Mouse (Mus musculus): ENCODE measurements around the gene Mogs.

DNA sequence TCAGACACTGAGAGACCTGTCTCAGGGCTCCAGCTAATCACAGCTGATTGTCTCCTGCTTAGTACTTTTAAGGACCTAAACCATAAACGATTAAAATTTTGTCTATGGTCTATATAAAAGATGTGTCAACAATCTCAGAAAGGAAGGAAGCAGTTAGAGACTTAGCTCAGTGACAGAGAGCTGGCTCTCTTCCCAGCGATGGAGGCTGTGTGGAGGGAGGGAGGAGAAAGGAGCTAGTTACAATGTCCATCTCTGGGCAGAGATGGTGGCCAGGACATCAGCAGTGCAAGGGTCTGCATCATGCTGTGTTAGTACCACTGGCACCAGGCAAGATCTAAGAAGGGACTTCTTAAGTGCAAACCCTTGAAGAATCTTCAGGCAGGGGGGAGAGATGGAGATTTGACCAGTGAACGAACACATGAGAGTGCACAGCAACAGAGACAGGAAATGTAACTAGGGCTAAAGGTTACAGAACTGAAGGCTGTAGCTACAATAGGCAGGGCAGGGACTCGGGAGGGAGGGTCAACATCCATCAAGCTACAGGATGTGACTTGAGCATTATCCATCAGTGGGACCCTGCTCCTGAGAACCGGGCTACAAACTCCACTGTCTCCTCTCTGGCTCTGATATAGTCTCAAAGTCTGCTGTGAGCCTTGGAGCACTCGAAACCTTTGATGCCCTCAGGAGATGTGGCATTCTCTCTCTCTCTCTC lies 22.7 kb upstream of the Mogs start:
- TF ChIP-seq CTCF (IDR thresholded peaks at IDR 0.05), result no peak
- no peak for TF ChIP-seq EP300 (IDR thresholded peaks at IDR 0.05)
